Mouse (Mus musculus) G1E-ER4 (cell line): ENCODE measurements around the gene Dusp23. TPM values are rescaled to one million over a fixed set of nuclear protein-coding genes. Genes with fewer than 3 reads are reported as not detected.

Source experiments
- GATA1 ChIP-seq: IDR thresholded peaks from one replicate; pipeline ENCODE4 v1.8.0; 2012; ENCODE audit warnings: low read length, inconsistent platforms
- polyA plus RNA-seq: library from polyadenylated mRNA; stranded (reverse); fragments of >175 nt; gene quantifications from 2 replicates; pipeline ENCODE4 v1.2.3, GENCODE M21; 2012

Gene Dusp23
- polyA plus RNA-seq, 1 experiment, result not detected

DNA sequence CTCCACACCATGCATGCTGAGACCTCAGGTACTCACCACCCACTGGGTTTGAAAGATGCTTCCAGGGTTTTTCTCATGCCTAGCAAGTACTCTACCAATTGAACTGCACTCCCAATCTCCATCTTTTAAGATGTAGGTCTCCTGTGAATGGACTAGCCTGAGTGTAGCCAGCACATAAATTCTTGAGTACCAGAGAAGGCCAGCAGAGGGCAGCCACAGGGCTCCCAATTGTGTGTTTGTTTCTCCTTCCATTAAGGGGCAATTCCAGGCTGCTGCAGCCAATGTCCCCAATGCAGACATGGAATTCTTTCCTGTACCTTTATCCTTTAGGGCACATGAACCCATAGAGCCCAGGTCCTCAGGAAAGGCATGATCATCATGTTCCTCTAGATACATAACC is 38.3 kb downstream of the Dusp23 start:
- no peak for TF ChIP-seq GATA1

DNA sequence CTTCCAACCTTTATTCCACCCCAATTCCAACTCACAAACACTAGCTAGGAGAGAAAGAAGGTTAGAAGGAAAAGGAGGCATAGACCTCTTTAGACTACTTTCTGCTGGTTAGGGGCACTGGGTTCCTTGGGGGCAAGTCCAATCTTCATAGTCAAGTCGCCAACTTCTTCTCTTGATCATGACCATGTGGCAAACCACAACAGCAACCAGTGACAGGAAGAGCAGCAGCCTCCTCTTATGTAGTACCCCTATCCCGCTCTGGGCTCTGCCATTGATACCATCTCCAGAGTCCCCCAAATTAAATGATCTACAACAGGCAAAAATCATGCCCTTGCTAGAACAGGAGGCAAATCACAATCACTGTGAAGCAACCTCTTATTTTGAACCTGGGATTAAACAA is 38.8 kb downstream of the Dusp23 start:
- no peak for TF ChIP-seq GATA1

DNA sequence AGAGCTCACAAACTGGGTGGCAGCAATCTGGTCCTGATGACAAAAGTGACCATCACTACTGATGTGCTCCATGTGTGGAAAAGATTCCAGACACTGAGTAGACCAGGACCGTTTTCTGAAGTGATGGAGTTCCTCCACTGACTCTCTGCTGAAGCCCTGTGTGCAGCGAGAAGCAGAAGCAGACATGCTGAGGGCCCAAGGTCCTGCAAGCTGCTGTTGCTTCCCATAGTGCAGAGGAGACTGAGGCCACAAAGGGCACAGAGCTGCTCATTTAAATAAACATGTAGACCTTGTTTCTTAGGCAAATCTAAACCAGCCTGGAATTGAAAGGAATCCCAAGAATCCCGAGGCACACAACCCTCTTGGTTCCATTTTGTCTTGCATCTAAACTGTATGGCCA is 39.4 kb downstream of the Dusp23 start:
- no peak for TF ChIP-seq GATA1

- TF ChIP-seq GATA1, result no peak
Observed at GRCm38 (mm10) chr1:172590385-172590784, 42.4 kb downstream of the Dusp23 start, which contains the start of gene Slamf8. TSS of gene Slamf8 (minus strand) at chr1:172590568.

DNA sequence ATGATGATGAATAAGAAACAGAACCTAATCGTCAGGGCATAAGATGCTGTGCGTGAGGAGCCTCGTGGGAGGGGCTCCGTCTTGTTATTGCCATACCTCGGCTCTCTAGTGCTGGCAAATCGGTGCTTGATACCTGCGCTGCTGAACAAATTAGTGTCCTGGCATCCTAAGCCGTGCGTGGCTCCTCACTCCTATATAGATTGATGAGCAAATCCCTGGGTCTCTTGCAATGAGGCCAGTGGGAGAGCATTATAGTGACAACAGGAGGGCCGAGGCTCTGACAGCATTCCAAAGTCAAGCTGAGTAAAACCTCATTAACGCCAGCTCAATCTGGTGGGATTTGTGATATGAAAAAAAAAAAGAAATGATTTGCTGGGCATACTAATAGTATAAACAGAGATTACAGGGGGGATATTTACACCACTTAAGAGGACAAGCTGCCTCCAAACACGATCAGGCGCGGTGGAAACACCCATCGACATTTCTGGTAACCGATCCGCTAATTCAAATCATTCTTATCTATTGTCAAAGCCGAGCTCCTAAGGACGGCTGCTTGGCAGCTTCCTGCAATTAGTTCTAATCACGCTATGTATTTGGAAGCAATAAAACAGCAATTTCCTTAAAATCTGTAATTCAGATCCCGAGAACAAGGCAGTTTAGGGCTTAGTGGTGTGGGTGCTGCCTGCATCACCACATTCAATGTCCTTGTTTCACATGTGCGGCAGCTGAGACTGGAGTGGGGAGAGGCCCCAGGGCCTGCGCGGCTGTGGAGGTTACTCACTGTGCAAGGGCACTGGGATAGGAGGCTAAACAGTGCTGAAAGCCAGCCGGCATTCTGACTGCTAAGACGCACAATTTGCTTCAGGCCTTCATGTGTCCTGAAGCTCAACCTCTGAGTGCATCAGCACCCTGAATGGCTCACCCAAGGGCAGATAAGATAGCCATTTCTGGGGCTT is 46.9 kb downstream of the Dusp23 start:
- no peak for TF ChIP-seq GATA1

GRCm38 (mm10) chr1:172585026-172585425 is 47.7 kb downstream of the Dusp23 start:
- TF ChIP-seq GATA1, result no peak

DNA sequence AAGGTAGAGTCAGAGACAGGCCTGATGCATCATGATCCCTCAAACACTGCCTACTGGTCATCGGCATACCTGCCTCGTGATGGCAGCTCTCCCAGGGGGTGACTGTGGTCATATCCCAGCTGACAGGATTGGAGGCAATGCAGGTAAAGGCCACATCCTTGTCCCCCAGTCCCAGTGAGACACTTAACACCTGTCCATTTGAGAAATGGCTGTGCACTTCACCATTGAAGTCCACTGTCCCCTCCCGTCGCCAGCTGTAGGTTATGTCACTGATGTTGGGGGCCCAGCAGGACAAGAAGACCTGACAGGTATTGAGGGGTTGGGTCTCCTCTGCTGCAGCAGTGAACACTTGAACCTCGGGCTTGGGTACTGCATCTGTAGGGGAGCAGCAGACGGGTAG is 48.5 kb downstream of the Dusp23 start:
- no peak for TF ChIP-seq GATA1

DNA sequence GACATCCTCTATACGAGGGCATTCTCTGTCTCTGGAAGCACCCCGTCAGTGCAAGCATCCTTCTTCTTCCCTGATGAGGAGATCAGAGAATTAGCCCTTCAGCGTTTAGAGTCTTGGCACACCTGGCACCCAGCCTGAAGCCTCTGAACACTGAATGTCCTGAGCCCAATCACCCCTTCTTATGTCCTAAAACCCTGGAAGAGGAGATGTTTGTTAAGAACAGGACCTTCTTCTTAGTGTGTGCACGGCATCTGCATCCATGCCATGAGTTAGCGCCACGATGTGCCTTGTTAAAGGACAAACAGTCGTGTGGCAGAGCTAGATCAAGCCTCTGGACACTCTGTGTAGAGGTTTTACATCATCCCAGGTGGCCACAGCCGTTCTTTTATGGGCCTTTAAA is 50.3 kb downstream of the Dusp23 start:
- TF ChIP-seq GATA1, result no peak

Other genes starting within 250 kb of the Dusp23 start
- gene Slamf9, start 157.6 kb downstream of the Dusp23 start, polyA plus RNA-seq, result not detected in 2 replicates
- gene Igsf9, start 151.2 kb downstream of the Dusp23 start, polyA plus RNA-seq, result not detected in 2 replicates
- 837 and 1,350 TPM in 2 replicates for gene Tagln2, start 132.9 kb downstream of the Dusp23 start, polyA plus RNA-seq
- gene Cfap45, start 112.2 kb downstream of the Dusp23 start, polyA plus RNA-seq, result 0.03 and 0.09 TPM in 2 replicates
- not detected in 2 replicates for gene Vsig8, start 77.0 kb downstream of the Dusp23 start, polyA plus RNA-seq
- not detected in 2 replicates for gene Slamf8, start 42.4 kb downstream of the Dusp23 start, polyA plus RNA-seq
- not detected in 2 replicates for gene Fcrl6, start 30.4 kb downstream of the Dusp23 start, polyA plus RNA-seq
- gene Crp, start 65.1 kb upstream of the Dusp23 start, polyA plus RNA-seq, result not detected in 2 replicates